Mouse (Mus musculus) left cerebral cortex, postnatal 14 days (tissue): ENCODE measurements around the gene Gm14685. TPM values are rescaled to one million over a fixed set of nuclear protein-coding genes. Genes with fewer than 3 reads are reported as not detected.
"Not testable (repeated sequence)": the region's sequence is repeated elsewhere in the genome, so short reads cannot be mapped to it uniquely, and the experiment has no call there.

Source experiments
- DNase-seq, 2 experiments: peaks; one replicate each; pipeline ENCODE4 v3.0.0; 2021 to 2022; ENCODE audit warnings: low spot score in 2 of 2, mixed read lengths in 1 of 2
- intact Hi-C: fragments of 180-260 bp; cut with DNase I; formaldehyde crosslinking; loops from one replicate; pipeline ENCODE4 v1.15.1; 2025
- long read RNA-seq, 2 experiments: library from polyadenylated mRNA; stranded (forward); transcript quantifications; one replicate each; pipeline ENCODE4 v2.0.0; 2021
- total RNA-seq, 2 experiments: library from RNA; stranded (reverse); gene quantifications; 2 replicates each; pipeline ENCODE4 v1.2.3; 2021

The Gm14685 gene
- total RNA-seq: 1 to 10 TPM; 1.8 to 1.9 TPM
- long read RNA-seq, experiment 1: 0 reads
- long read RNA-seq, experiment 2: 0 reads

- intact Hi-C loops, DNase-seq: not testable (repeated sequence)
Observed at GRCm38 (mm10) chrX:73116747-73117146, at the start of gene Gm14685. Gene Gm14685 (plus strand): TSS chrX:73117047.

GRCm38 (mm10) chrX:73082267-73083055 lies 34.4 kb upstream of the Gm14685 start, which contains the start of gene Xlr4a:
Gene Xlr4a (minus strand): TSS chrX:73082478.
- intact Hi-C loops, DNase-seq: not testable (repeated sequence)

- intact Hi-C loops: not testable (repeated sequence)
- peak in 1 of 2 experiments; percentile 2 for DNase-seq
Observed at GRCm38 (mm10) chrX:73096941-73097508, 19.8 kb upstream of the Gm14685 start, which contains the start of gene Xlr3a. Gene Xlr3a (minus strand): TSS chrX:73097095.

- DNase-seq, intact Hi-C loops: not testable (repeated sequence)
Observed at GRCm38 (mm10) chrX:73122859-73123829, 6.3 kb downstream of the Gm14685 start.

GRCm38 (mm10) chrX:73143218-73143618 lies 26.4 kb downstream of the Gm14685 start:
- intact Hi-C loops, DNase-seq: not testable (repeated sequence)

GRCm38 (mm10) chrX:73148496-73148895 lies 31.6 kb downstream of the Gm14685 start, which contains the start of gene Xlr5b:
Gene Xlr5b (plus strand): TSS chrX:73148796.
- intact Hi-C loops, DNase-seq: not testable (repeated sequence)

- DNase-seq, intact Hi-C loops: not testable (repeated sequence)
Observed at GRCm38 (mm10) chrX:73149350-73149749, 32.5 kb downstream of the Gm14685 start, which contains the start of gene DXBay18. Gene DXBay18 (minus strand): TSS chrX:73149450.

GRCm38 (mm10) chrX:73176889-73177288 lies 60.0 kb downstream of the Gm14685 start, which contains the start of gene Spin2d:
Gene Spin2d (minus strand): TSS chrX:73176989.
- intact Hi-C loops, DNase-seq: not testable (repeated sequence)

Other genes starting within 250 kb of the Gm14685 start
- gene Cetn2, start 198.6 kb upstream of the Gm14685 start, total RNA-seq: 10 to 100 TPM; 51.7 to 53.4 TPM
- gene Nsdhl, start 198.5 kb upstream of the Gm14685 start, total RNA-seq: 10 to 100 TPM; 33.5 to 34.3 TPM
- gene Zfp185, start 129.7 kb upstream of the Gm14685 start, total RNA-seq: under 1 TPM; 0.57 TPM
- gene Pnma5, start 79.9 kb upstream of the Gm14685 start, total RNA-seq: under 1 TPM; 0.44 to 0.51 TPM
- 10 to 100 TPM; 18.1 to 19.6 TPM for gene Pnma3, start 52.3 kb upstream of the Gm14685 start, total RNA-seq
- gene Xlr4a, start 34.6 kb upstream of the Gm14685 start, total RNA-seq: 1 to 10 TPM in 1 of 2 experiments, under 1 TPM in 1; 0.80 to 1.2 TPM
- 1 to 10 TPM in 1 of 2 experiments, not detected in 1; 1.1 TPM for gene Xlr3a, start 20.0 kb upstream of the Gm14685 start, total RNA-seq
- not detected for gene Xlr5b, start 31.7 kb downstream of the Gm14685 start, total RNA-seq
- 1 to 10 TPM in 1 of 2 experiments, under 1 TPM in 1; 0.93 to 1.1 TPM for gene DXBay18, start 32.4 kb downstream of the Gm14685 start, total RNA-seq
- not detected for gene Spin2d, start 59.9 kb downstream of the Gm14685 start, total RNA-seq
- gene Xlr3b, start 75.2 kb downstream of the Gm14685 start, total RNA-seq: 10 to 100 TPM in 1 of 2 experiments, 1 to 10 TPM in 1; 4.3 to 11.2 TPM
- 1 to 10 TPM in 1 of 2 experiments, not detected in 1; 1.5 TPM for gene Xlr4b, start 97.3 kb downstream of the Gm14685 start, total RNA-seq
- 10 to 100 TPM; 14.6 to 14.7 TPM for gene F8a, start 111.2 kb downstream of the Gm14685 start, total RNA-seq
- gene Xlr4c, start 126.1 kb downstream of the Gm14685 start, total RNA-seq: not detected
- not detected for gene Xlr3c, start 148.3 kb downstream of the Gm14685 start, total RNA-seq
- not detected for gene Xlr5a, start 175.9 kb downstream of the Gm14685 start, total RNA-seq
- not detected for gene Xlr5c, start 175.9 kb downstream of the Gm14685 start, total RNA-seq
- not detected for gene Gm45015, start 219.8 kb downstream of the Gm14685 start, total RNA-seq
- 10 to 100 TPM; 16.2 to 17.9 TPM for gene Zfp275, start 225.6 kb downstream of the Gm14685 start, total RNA-seq